Mouse (Mus musculus) heart, postnatal 0 days (tissue): Measurements from ENCODE around the gene Vps8.

Experiments used
- CTCF ChIP-seq: IDR thresholded peaks from 2 replicates; pipeline ENCODE4 v1.5.1; 2016; ENCODE audit warnings: antibody characterized with exemption, control low read depth, low read depth
- EP300 ChIP-seq: IDR thresholded peaks from 2 replicates; pipeline ENCODE4 v1.6.1; 2016; ENCODE audit warnings: antibody characterized with exemption, low read depth

DNA sequence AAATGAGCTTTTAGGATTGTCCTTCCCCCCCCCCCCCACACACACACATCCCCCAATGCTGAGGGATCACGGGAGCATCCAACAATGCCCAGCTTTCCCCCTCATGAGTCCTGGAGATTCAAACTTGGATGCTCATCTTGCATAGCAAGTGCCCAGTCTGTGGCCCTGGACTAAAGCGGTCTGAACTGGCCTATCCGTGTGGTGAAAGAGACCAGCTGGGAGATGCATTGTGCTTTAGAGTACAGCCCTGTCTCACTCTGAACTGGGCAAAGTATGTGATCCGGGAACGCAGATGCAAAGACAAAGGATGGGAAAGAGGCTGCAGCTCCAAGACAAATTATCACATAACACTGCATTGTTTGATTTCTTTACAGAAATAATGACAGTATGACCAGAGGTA lies 231.5 kb downstream of the Vps8 start:
- TF ChIP-seq EP300 = no peak
- TF ChIP-seq CTCF = no peak
